Mouse (Mus musculus) embryonic fibroblast, embryonic 13.5 days (primary cell): ENCODE data around the gene Cltb.

Source experiments
- CTCF ChIP-seq: IDR thresholded peaks from 2 replicates; pipeline ENCODE4 v1.5.1; 2011; ENCODE audit warnings: mild to moderate bottlenecking, control low read depth, low read length, moderate library complexity, borderline replicate concordance; ENCODE audit not compliant: insufficient read depth
- POLR2A ChIP-seq: IDR thresholded peaks from 2 replicates; pipeline ENCODE4 v1.6.1; 2011; ENCODE audit warnings: low read depth, mild to moderate bottlenecking, control low read depth, low read length, moderate library complexity

DNA sequence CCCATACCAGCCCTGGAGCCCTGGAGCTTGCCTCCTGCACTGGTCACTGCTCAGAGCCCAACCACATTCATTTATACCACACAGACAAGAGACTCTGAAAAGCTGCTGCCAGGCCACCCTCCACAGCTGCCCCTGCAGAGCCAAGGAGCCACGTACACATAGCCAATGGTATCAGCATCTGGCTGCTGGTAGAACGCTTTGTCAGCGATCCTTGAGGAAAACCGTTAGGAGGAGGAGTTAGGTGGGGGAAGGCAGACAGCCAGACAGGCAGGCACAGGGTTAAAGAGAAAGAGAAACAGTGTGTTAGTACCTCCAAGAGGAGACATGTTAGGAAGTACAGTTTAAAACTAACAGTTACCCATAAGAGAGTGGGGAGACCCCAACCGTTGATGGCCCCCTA is 14.3 kb downstream of the Cltb start:
- no peak for TF ChIP-seq CTCF
- no peak for TF ChIP-seq POLR2A
